Mouse (Mus musculus) layer of hippocampus, adult 18-20 months (tissue): ENCODE measurements around the gene Twistnb. TPM values are rescaled to one million over a fixed set of nuclear protein-coding genes. Genes with fewer than 3 reads are reported as not detected.

Source experiments
- total RNA-seq, 2 experiments: library from RNA; stranded (reverse); gene quantifications; 2 replicates each; pipeline ENCODE4 v1.2.3; 2021

Gene Twistnb
- total RNA-seq, 2 experiments from 2014 or later = 13.8 to 15.0 TPM

Other genes starting within 250 kb of the Twistnb start
- 1 to 10 TPM; 3.2 to 3.5 TPM for gene Efcab10, start 34.8 kb upstream of the Twistnb start, total RNA-seq